Mouse (Mus musculus): ENCODE results near the gene C1qtnf1.

- TF ChIP-seq CTCF (IDR thresholded peaks at IDR 0.05; ENCODE audit: low read depth) = peak; percentile 4; the same call in 1 of the 2 replicates
- TF ChIP-seq EP300 (IDR thresholded peaks at IDR 0.05; ENCODE audit: low read depth) = no peak
These were observed 9.0 kb upstream of the C1qtnf1 start, which contains the start of gene Cant1 for GRCm38 (mm10) chr11:118418834-118419504.

All from liver, postnatal 0 days (tissue).